Mouse (Mus musculus) heart, adult 18-20 months (tissue): ENCODE measurements at regions not wholly inside any gene's neighbourhood (a gene's known extent, or its start where the extent isn't known, plus 50 kb on each side); places are given as distances from the start of the nearest gene placed in this dataset.
"Not testable (repeated sequence)": the region's sequence is repeated elsewhere in the genome, so short reads cannot be mapped to it uniquely, and the experiment has no call there.

Experiments
- DNase-seq, 2 experiments: peaks; one replicate each; pipeline ENCODE4 v3.0.0; 2021 to 2022; ENCODE audit warnings: mixed read lengths in 1 of 2

- DNase-seq, result no peak
Measured at GRCm38 (mm10) chr7:36224416-36224815, 421.6 kb upstream of the Zfp507 start.

DNA sequence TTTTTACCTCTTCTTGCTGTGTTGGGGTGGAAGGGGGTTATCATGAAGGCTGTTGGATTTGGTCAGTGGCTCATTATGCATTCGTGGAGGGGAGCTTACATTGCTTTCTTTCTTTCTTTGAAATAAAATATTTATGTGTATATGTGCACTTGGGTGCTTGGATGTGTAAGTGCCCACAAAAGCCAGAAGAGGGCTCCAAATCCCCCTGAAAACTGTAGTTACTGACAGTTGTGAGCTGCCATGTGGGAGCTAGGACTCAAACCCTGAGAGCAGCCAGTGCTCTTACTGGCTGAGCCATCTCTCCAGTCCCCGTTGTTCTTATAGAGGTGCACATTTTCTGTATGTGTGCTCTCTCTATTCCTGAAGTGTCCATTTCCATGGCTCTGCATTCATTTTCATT, 415.6 kb upstream of the Zfp507 start:
- no peak for DNase-seq

DNA sequence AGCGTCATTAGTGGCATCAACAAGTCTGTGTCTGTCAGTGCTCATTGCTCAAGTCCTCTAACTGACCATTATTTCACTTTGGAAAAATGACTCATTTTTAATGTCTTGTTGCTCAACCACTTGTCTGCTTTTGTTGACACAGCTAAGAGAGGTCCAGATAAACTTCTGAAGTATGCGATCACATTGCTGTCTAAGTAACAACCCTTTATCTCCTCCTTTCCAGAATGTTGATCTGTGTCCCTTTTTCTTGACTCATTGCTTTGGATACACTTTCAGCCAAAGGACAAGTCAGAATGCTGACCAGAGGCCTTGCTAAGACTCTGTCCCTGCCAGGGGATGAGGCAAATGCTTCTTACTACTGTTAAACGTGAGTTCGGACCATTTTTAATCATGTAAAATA, 407.2 kb upstream of the Zfp507 start:
- DNase-seq, result peak; percentile 26 to 62

DNA sequence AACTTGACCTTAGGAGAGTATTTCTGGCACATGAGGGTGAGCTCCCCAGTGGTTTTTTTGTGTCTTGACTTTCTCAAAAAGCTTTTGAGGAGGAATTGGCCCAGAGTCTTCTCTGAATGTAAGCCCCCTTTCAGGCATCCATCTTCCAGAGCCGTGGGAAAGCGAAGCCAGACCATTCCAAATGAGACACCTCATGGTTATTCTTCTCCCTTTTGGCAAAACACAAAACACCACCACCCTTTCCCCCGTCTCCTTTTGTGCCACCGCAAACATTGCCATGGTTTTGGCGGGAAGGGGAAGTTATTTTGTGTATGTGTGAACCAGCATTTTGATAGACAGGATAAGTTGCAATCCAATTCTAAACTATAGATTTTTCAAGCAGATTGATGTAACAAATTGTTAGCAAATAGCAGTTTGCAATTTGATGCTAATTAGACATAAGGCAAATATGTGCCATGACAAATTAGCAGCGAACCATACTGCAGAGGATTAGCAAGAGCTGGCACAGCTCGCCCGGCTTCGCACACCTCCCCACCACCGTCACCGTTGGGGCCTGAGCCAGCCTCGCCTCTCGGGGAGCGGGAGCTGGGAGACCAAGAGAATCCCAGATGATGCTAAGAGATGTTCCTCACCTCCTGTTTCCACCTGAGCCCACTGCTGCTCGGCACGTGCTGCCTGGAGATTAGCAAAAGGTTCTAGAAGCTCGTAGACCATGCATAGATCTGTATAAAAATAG, 404.9 kb upstream of the Zfp507 start:
- DNase-seq, result no peak

DNA sequence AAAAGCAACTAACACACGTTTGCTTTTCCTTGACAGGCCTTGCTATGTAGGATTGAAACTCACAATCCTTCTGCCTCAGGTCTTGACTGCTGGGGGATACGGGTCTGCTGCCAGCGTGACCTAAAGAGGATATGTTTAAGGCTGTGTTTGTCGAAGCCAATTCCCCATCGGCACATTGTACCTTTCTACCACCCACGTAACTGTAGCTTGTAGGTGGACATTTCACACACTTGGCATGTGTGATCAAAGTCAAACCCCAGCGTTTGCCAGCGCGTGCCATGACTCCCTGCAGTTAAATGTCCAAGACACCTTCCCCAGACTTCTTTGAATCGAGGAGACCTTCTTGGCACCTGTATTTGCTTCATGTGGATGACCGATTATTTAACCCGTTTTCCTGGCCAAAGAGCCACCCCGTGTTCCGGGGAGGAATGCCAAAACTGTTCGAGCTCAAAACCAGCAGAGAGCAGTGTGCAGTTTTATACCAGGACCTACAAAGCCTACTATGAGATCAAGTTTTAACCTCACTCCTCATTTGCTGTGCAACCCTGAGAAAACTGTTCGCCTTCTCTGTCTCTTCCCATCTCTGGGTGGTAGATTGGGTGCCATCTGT, 395.4 kb upstream of the Zfp507 start:
- DNase-seq, result no peak

GRCm38 (mm10) chr7:36196154-36196720, 393.4 kb upstream of the Zfp507 start:
- DNase-seq, result no peak

DNA sequence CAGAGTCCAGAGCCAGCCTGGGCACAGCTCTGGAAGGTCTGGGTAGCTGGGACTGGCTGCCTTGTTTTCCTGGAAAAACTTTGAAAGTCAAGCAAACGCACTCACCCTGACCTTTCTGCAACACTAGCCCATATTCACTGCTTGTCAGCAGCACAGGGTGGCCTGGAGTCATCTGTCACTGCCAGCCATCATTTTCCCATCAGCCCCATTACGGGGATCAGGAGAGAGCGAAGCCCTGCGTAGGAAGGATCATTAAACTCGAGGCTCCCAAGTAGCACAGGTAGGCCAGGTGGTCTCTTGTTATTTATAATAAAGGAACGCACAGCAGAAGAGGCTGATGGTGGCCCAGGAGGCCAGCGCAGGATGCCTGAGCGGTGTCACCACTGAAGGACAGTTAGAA, 389.8 kb upstream of the Zfp507 start:
- DNase-seq, result no peak

DNA sequence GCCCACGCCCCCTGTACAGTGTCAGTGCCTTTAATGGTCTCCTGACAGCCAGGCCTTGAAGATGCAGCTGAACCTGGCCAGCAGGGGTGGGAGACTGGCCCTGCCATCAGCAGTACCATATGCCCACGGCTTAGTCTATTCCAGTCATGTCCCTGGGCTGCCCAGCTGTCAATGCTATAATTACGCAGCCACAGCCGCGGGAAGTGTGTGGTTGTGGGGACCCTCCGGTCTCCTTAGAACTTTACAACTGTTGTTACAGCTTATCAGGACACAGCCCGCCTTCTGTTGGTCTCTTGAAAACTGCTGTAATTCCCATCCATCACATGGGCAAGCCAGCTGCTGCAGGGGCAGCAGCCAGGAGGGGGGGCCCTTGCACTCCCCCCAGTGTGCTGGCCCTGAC, 375.1 kb upstream of the Zfp507 start:
- no peak for DNase-seq

GRCm38 (mm10) chr7:36175296-36175695, 372.5 kb upstream of the Zfp507 start:
- DNase-seq, result no peak

GRCm38 (mm10) chr7:36172511-36172910, 369.7 kb upstream of the Zfp507 start:
- not testable (repeated sequence) for DNase-seq

GRCm38 (mm10) chr7:36157270-36157945, 354.6 kb upstream of the Zfp507 start:
- DNase-seq, result no peak

GRCm38 (mm10) chr7:36156595-36156994, 353.8 kb upstream of the Zfp507 start:
- no peak for DNase-seq

DNA sequence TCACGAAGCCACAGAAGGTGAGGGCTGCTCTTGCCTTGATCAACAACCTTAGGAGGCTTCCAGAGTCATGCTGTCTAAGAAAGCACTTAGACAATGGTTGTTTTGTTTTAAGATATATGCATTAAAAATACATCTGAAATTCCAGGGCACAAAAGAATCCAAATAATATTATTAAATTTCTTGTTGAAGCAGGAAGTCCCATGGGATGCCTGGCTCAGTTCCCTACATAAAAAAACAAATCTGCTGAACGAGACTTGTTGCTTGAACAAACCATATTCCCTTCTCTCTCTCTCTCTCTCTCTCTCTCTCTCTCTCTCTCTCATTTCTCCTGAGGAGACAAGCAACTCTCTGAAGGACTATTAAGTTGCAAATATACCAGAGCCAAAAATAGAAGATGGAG, 352.8 kb upstream of the Zfp507 start:
- no peak for DNase-seq

GRCm38 (mm10) chr7:36155159-36155558, 352.4 kb upstream of the Zfp507 start:
- DNase-seq, result no peak

DNA sequence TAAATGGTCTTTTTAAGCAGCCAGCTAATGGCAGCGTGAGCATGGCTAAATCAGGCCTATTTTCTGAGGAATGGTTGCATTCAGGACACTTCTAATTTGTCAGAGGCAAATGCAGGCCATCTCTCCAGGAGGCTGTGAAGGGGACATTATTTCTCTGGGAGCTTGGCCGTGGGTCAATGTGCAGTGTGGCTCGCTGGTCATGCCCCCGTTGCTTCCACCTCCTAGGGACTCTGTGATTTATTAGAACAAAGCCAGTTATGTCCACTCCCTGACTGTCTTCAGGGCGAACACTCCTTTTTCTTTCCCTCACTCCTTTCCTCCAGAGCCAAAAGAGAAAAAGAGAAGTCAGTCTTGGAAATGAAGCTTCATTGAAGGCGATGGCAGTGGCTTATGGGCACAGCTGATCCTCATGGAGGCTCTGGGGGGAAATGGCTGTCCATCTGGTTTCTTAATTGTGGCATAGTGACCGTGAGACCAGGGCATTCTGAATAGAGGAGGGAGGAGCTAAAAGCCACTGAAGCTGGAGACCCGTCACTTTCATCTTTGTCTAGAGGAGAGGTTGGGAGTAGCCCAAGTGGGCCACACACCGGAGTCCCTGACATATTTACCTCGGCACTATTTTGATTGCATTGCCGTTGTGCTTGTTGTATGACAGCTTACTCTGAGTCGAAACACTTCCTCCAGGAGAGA, 348.2 kb upstream of the Zfp507 start:
- DNase-seq, result no peak

- DNase-seq, result peak in 1 of 2 experiments; percentile 1
Measured at GRCm38 (mm10) chr7:36136571-36136970, 333.8 kb upstream of the Zfp507 start.

GRCm38 (mm10) chr7:36134557-36134956, 331.8 kb upstream of the Zfp507 start:
- DNase-seq, result no peak

- peak; percentile 8 to 19 for DNase-seq
Measured at GRCm38 (mm10) chr7:36133658-36134143, 330.9 kb upstream of the Zfp507 start.

- no peak for DNase-seq
Measured at GRCm38 (mm10) chr7:36133026-36133425, 330.2 kb upstream of the Zfp507 start.

- DNase-seq, result no peak
Measured at GRCm38 (mm10) chr7:36132569-36132968, 329.8 kb upstream of the Zfp507 start.

- DNase-seq, result no peak
Measured at GRCm38 (mm10) chr7:36097054-36097453, 294.3 kb upstream of the Zfp507 start.
